Mouse (Mus musculus): ENCODE data around the gene Ufc1. TPM values are rescaled to one million over a fixed set of nuclear protein-coding genes. Genes with fewer than 3 reads are reported as not detected.

Gene Ufc1
- polyA plus RNA-seq, 1 experiment from 2014 or later: 77.2 TPM

- H3K27me3 ChIP-seq (replicated peaks): no peaks in the 10 kb centered on the region
- no peak overlapping the region for H3K27ac ChIP-seq (replicated peaks)
- peak overlapping the region; percentile 98; the same call in 1 of the 2 replicates for H3K9ac ChIP-seq
- peaks cover 41% of the 10 kb centered on the region for H3K4me1 ChIP-seq
- peaks cover 74% of the 10 kb centered on the region for H3K36me3 ChIP-seq
- ATAC-seq (ENCODE audit: extremely low read depth, insufficient number of reproducible peaks, low FRiP score, low TSS enrichment): no peak
- peak overlapping the region; percentile 74 for H3K4me2 ChIP-seq
- 87% methylated on average over 19 of the region's 19 CpGs for WGBS
- no peaks in the 10 kb centered on the region for H3K9me3 ChIP-seq
- peak overlapping the region; percentile 88 for H3K4me3 ChIP-seq
These were observed 8.3 kb downstream of the Ufc1 start for GRCm38 (mm10) chr1:171286517-171286916.

- Histone ChIP-seq H3K27me3 (replicated peaks) (no peaks in the 10 kb centered on the region), H3K9me3 (no peaks in the 10 kb centered on the region), H3K4me3 (no peak overlapping the region), H3K36me3 (peaks cover 66% of the 10 kb centered on the region), H3K4me2 (no peak overlapping the region), H3K27ac (replicated peaks) (no peak overlapping the region), H3K4me1 (peaks cover 44% of the 10 kb centered on the region), H3K9ac (peak overlapping the region; percentile 28; the same call in 1 of the 2 replicates)
- no peak for ATAC-seq (ENCODE audit: extremely low read depth, insufficient number of reproducible peaks, low FRiP score, low TSS enrichment)
- WGBS: 82% methylated on average over 20 of the region's 20 CpGs
These were observed 9.5 kb downstream of the Ufc1 start for GRCm38 (mm10) chr1:171285096-171285892.

GRCm38 (mm10) chr1:171284491-171284890, 10.3 kb downstream of the Ufc1 start:
- ATAC-seq (ENCODE audit: extremely low read depth, insufficient number of reproducible peaks, low FRiP score, low TSS enrichment): no peak
- peaks cover 59% of the 10 kb centered on the region for H3K36me3 ChIP-seq
- no peaks in the 10 kb centered on the region for H3K9me3 ChIP-seq
- H3K4me3 ChIP-seq: no peak overlapping the region
- H3K4me1 ChIP-seq: peaks cover 52% of the 10 kb centered on the region
- peak overlapping the region; percentile 6; the same call in 1 of the 2 replicates for H3K9ac ChIP-seq
- no peak overlapping the region for H3K4me2 ChIP-seq
- no peak overlapping the region for H3K27ac ChIP-seq (replicated peaks)
- WGBS: 91% methylated on average over 15 of the region's 15 CpGs
- H3K27me3 ChIP-seq (replicated peaks): no peaks in the 10 kb centered on the region

GRCm38 (mm10) chr1:171283188-171284160, 11.3 kb downstream of the Ufc1 start:
- Histone ChIP-seq H3K27ac (replicated peaks) (no peak overlapping the region), H3K9me3 (no peaks in the 10 kb centered on the region), H3K36me3 (peaks cover 59% of the 10 kb centered on the region), H3K4me2 (no peak overlapping the region), H3K27me3 (replicated peaks) (no peaks in the 10 kb centered on the region), H3K4me3 (no peak overlapping the region), H3K4me1 (peaks cover 54% of the 10 kb centered on the region), H3K9ac (no peak overlapping the region; the same call in 1 of the 2 replicates)
- no peak for ATAC-seq (ENCODE audit: extremely low read depth, insufficient number of reproducible peaks, low FRiP score, low TSS enrichment)
- WGBS: 91% methylated on average over 18 of the region's 18 CpGs

- ATAC-seq (ENCODE audit: extremely low read depth, insufficient number of reproducible peaks, low FRiP score, low TSS enrichment): no peak
- 67% methylated on average over 18 of the region's 18 CpGs for WGBS
- Histone ChIP-seq H3K4me3 (peak overlapping the region; percentile 70), H3K27ac (replicated peaks) (0 out of 2 replicates have a peak overlapping the region, but pooled peaks have one; percentile 94), H3K27me3 (replicated peaks) (no peaks in the 10 kb centered on the region), H3K36me3 (peaks cover 70% of the 10 kb centered on the region), H3K4me2 (peak overlapping the region; percentile 83), H3K9ac (peak overlapping the region; percentile 86), H3K4me1 (peaks cover 49% of the 10 kb centered on the region), H3K9me3 (no peaks in the 10 kb centered on the region)
These were observed 12.6 kb downstream of the Ufc1 start for GRCm38 (mm10) chr1:171282086-171282805.

- under 1% methylated on average over 10 of the region's 10 CpGs for WGBS
- H3K36me3 ChIP-seq: peaks cover 76% of the 10 kb centered on the region
- no peak for ATAC-seq (ENCODE audit: extremely low read depth, insufficient number of reproducible peaks, low FRiP score, low TSS enrichment)
These were observed 13.3 kb downstream of the Ufc1 start for GRCm38 (mm10) chr1:171281528-171281923.

GRCm38 (mm10) chr1:171280916-171281527, 13.8 kb downstream of the Ufc1 start, which contains the start of gene Ppox:
Gene Ppox, minus strand, starts transcription at chr1:171281186.
- Histone ChIP-seq H3K27me3 (replicated peaks) (no peaks in the 10 kb centered on the region), H3K4me2 (peak within 1 kb of the TSS; percentile 83), H3K9ac (peak within 1 kb of the TSS; percentile 92), H3K4me1 (peaks cover 37% of the 10 kb centered on the region), H3K27ac (replicated peaks) (peak within 1 kb of the TSS; percentile 94), H3K9me3 (no peaks in the 10 kb centered on the region), H3K4me3 (peak within 1 kb of the TSS; percentile 70), H3K36me3 (peaks cover 76% of the 10 kb centered on the region)
- peak; percentile 91 for ATAC-seq (ENCODE audit: extremely low read depth, insufficient number of reproducible peaks, low FRiP score, low TSS enrichment)
- WGBS: under 1% methylated on average over 26 of the region's 26 CpGs

More at GRCm38 (mm10) chr1:171281528-171281923, 13.3 kb downstream of the Ufc1 start:
- Histone ChIP-seq H3K4me2 (peak overlapping the region; percentile 83), H3K4me3 (peak overlapping the region; percentile 70), H3K27ac (replicated peaks) (peak overlapping the region; percentile 94), H3K4me1 (peaks cover 42% of the 10 kb centered on the region), H3K27me3 (replicated peaks) (no peaks in the 10 kb centered on the region), H3K9me3 (no peaks in the 10 kb centered on the region), H3K9ac (peak overlapping the region; percentile 86)

- no peak for ATAC-seq (ENCODE audit: extremely low read depth, insufficient number of reproducible peaks, low FRiP score, low TSS enrichment)
- 1% methylated on average over 25 of the region's 25 CpGs for WGBS
- Histone ChIP-seq H3K9ac (peak overlapping the region; percentile 92), H3K4me2 (peak overlapping the region; percentile 83), H3K36me3 (peaks cover 76% of the 10 kb centered on the region), H3K27ac (replicated peaks) (peak overlapping the region; percentile 94), H3K27me3 (replicated peaks) (no peaks in the 10 kb centered on the region), H3K9me3 (no peaks in the 10 kb centered on the region), H3K4me1 (peaks cover 31% of the 10 kb centered on the region), H3K4me3 (peak overlapping the region; percentile 70)
These were observed 14.4 kb downstream of the Ufc1 start for GRCm38 (mm10) chr1:171280250-171280915.

- Histone ChIP-seq H3K9ac (peak overlapping the region; percentile 92), H3K4me1 (peaks cover 28% of the 10 kb centered on the region), H3K36me3 (peaks cover 76% of the 10 kb centered on the region), H3K27me3 (replicated peaks) (no peaks in the 10 kb centered on the region), H3K27ac (replicated peaks) (peak overlapping the region; percentile 94; the same call in 1 of the 2 replicates), H3K9me3 (no peaks in the 10 kb centered on the region), H3K4me2 (peak overlapping the region; percentile 83), H3K4me3 (peak overlapping the region; percentile 70)
- 57% methylated on average over 5 of the region's 5 CpGs for WGBS
- ATAC-seq (ENCODE audit: extremely low read depth, insufficient number of reproducible peaks, low FRiP score, low TSS enrichment): no peak
These were observed 15.1 kb downstream of the Ufc1 start for GRCm38 (mm10) chr1:171279721-171280120.
